Mouse (Mus musculus) heart, adult 2 months (tissue): ENCODE data around the gene Zfp618. TPM values are rescaled to one million over a fixed set of nuclear protein-coding genes. Genes with fewer than 3 reads are reported as not detected.

Experiments
- DNase-seq, 2 experiments: peaks; one replicate each; pipeline ENCODE4 v3.0.0; 2021
- H3K27ac ChIP-seq: fragments of 200-600 bp; 2 replicates; pipeline ENCODE4 v1.8.1; 2022
- H3K27me3 ChIP-seq: fragments of 200-500 bp; 2 replicates; pipeline ENCODE4 v1.6.1; 2012; ENCODE audit warnings: mild to moderate bottlenecking, low read length, inconsistent platforms, mixed read lengths; ENCODE audit not compliant: control insufficient read depth, insufficient read depth
- H3K36me3 ChIP-seq: fragments of 200-500 bp; 2 replicates; pipeline ENCODE4 v1.6.1; 2012; ENCODE audit warnings: low read length, inconsistent platforms; ENCODE audit not compliant: control insufficient read depth, insufficient read depth
- H3K4me1 ChIP-seq: fragments of 200-500 bp; 2 replicates; pipeline ENCODE4 v1.6.1; 2011; ENCODE audit warnings: low read length; ENCODE audit not compliant: control insufficient read depth, insufficient read depth
- H3K4me3 ChIP-seq: fragments of 200-600 bp; 2 replicates; pipeline ENCODE4 v1.8.1; 2022
- H3K79me2 ChIP-seq: fragments of 200-500 bp; replicated peaks from 2 replicates; pipeline ENCODE4 v1.6.1; 2012; ENCODE audit warnings: mild to moderate bottlenecking, inconsistent platforms, low read length, moderate library complexity, mixed read lengths; ENCODE audit not compliant: control insufficient read depth, insufficient read depth
- H3K9ac ChIP-seq: fragments of 200-500 bp; 2 replicates; pipeline ENCODE4 v1.6.1; 2012; ENCODE audit warnings: low read depth, mild to moderate bottlenecking, control low read depth, inconsistent platforms, low read length, mixed read lengths
- CTCF ChIP-seq: fragments of 200-600 bp; IDR thresholded peaks from 2 replicates; pipeline ENCODE4 v1.8.1; 2022; ENCODE audit warnings: antibody characterized with exemption, mild to moderate bottlenecking, moderate library complexity
- EP300 ChIP-seq: fragments of 200-500 bp; IDR thresholded peaks from 2 replicates; pipeline ENCODE4 v1.6.1; 2011; ENCODE audit warnings: low read depth, low read length, control low read depth; ENCODE audit not compliant: insufficient read depth
- POLR2A ChIP-seq: fragments of 200-500 bp; IDR thresholded peaks from 2 replicates; pipeline ENCODE4 v1.6.1; 2011; ENCODE audit warnings: mild to moderate bottlenecking, low read depth, low read length, control low read depth; ENCODE audit not compliant: insufficient read depth
- WGBS: fragments of 180-500 bp; shearing (Covaris S2); methylation state at CpG from one replicate; pipeline ENCODE4 v1.1.7; 2018; 5-methylcytosine and 5-hydroxymethylcytosine counted together
- intact Hi-C: fragments of 180-260 bp; cut with DNase I; formaldehyde crosslinking; loops from one replicate; pipeline ENCODE4 v1.15.1; 2025
- polyA plus RNA-seq: library from polyadenylated mRNA; depleted of rRNA; stranded (reverse); fragments of >200 nt; gene quantifications from 2 replicates; pipeline ENCODE4 v1.2.3, GENCODE M21; 2012
- total RNA-seq, 2 experiments: library from RNA; stranded (reverse); gene quantifications; 2 replicates each; pipeline ENCODE4 v1.2.3; 2021

Zfp618 gene
- total and polyA plus RNA-seq, 3 experiments: 0.25 to 2.2 (median 0.37) TPM

GRCm38 (mm10) chr4:62993190-62993589, 27.8 kb downstream of the Zfp618 start:
- no peak for TF ChIP-seq EP300
- TF ChIP-seq POLR2A: no peak
- no peak for TF ChIP-seq CTCF
- Histone ChIP-seq H3K79me2 (no peaks in the 10 kb centered on the region), H3K4me3 (no peak overlapping the region), H3K4me1 (peaks cover under 1% of the 10 kb centered on the region), H3K36me3 (no peaks in the 10 kb centered on the region), H3K9ac (no peak overlapping the region), H3K27me3 (no peaks in the 10 kb centered on the region), H3K27ac (no peak overlapping the region)
- 60% methylated on average over 2 of the region's 2 CpGs for WGBS
- DNase-seq: no peak
- intact Hi-C loops: no loop called here

GRCm38 (mm10) chr4:62997606-62998005, 32.2 kb downstream of the Zfp618 start:
- no peaks in the 10 kb centered on the region for H3K36me3 ChIP-seq
- H3K27me3 ChIP-seq: no peaks in the 10 kb centered on the region
- H3K79me2 ChIP-seq: no peaks in the 10 kb centered on the region
- peaks cover 2% of the 10 kb centered on the region for H3K4me1 ChIP-seq
- WGBS: 95% methylated on average over 6 of the region's 6 CpGs
- no peak overlapping the region for H3K27ac ChIP-seq
- no peak overlapping the region for H3K9ac ChIP-seq
- DNase-seq: no peak
- intact Hi-C loops: no loop called here
- H3K4me3 ChIP-seq: no peak overlapping the region
- TF ChIP-seq CTCF: no peak
- no peak for TF ChIP-seq EP300
- no peak for TF ChIP-seq POLR2A

GRCm38 (mm10) chr4:62998431-62998835, 33.1 kb downstream of the Zfp618 start:
- WGBS: 34% methylated on average over 5 of the region's 5 CpGs
- no peaks in the 10 kb centered on the region for H3K79me2 ChIP-seq
- no peak overlapping the region for H3K27ac ChIP-seq
- no peak overlapping the region for H3K4me3 ChIP-seq
- H3K27me3 ChIP-seq: no peaks in the 10 kb centered on the region
- H3K4me1 ChIP-seq: peaks cover 2% of the 10 kb centered on the region
- intact Hi-C loops: no loop called here
- no peak overlapping the region for H3K9ac ChIP-seq
- H3K36me3 ChIP-seq: no peaks in the 10 kb centered on the region
- no peak for DNase-seq
- no peak for TF ChIP-seq CTCF

GRCm38 (mm10) chr4:62998908-62999307, 33.5 kb downstream of the Zfp618 start:
- DNase-seq: peak; percentile 16 to 39
- TF ChIP-seq POLR2A (no peak), CTCF (no peak), EP300 (no peak)
- 22% methylated on average over 6 of the region's 6 CpGs for WGBS
- peaks cover 2% of the 10 kb centered on the region for H3K4me1 ChIP-seq
- H3K36me3 ChIP-seq: no peaks in the 10 kb centered on the region
- no peaks in the 10 kb centered on the region for H3K27me3 ChIP-seq
- intact Hi-C loops: no loop called here
- no peaks in the 10 kb centered on the region for H3K79me2 ChIP-seq
- no peak overlapping the region for H3K4me3 ChIP-seq
- no peak overlapping the region for H3K27ac ChIP-seq
- no peak overlapping the region for H3K9ac ChIP-seq

- Histone ChIP-seq H3K79me2 (no peaks in the 10 kb centered on the region), H3K27me3 (no peaks in the 10 kb centered on the region), H3K36me3 (no peaks in the 10 kb centered on the region), H3K9ac (no peak overlapping the region), H3K27ac (no peak overlapping the region), H3K4me3 (no peak overlapping the region), H3K4me1 (peaks cover 2% of the 10 kb centered on the region)
- intact Hi-C loops: no loop called here
- TF ChIP-seq CTCF (no peak), EP300 (no peak), POLR2A (no peak)
- WGBS: 78% methylated on average over 4 of the region's 4 CpGs
- DNase-seq: no peak
Measured at GRCm38 (mm10) chr4:62999321-62999720, 33.9 kb downstream of the Zfp618 start.

GRCm38 (mm10) chr4:62999916-63000315, 34.5 kb downstream of the Zfp618 start:
- H3K4me3 ChIP-seq: no peak overlapping the region
- DNase-seq: no peak
- no peaks in the 10 kb centered on the region for H3K27me3 ChIP-seq
- peaks cover 2% of the 10 kb centered on the region for H3K4me1 ChIP-seq
- TF ChIP-seq POLR2A (no peak), CTCF (no peak), EP300 (no peak)
- H3K36me3 ChIP-seq: no peaks in the 10 kb centered on the region
- no peak overlapping the region for H3K27ac ChIP-seq
- WGBS: 83% methylated on average over 7 of the region's 7 CpGs
- intact Hi-C loops: no loop called here
- no peak overlapping the region for H3K9ac ChIP-seq
- no peaks in the 10 kb centered on the region for H3K79me2 ChIP-seq
